ENCODE assay signal across 8 mouse cellular contexts in genomic region chr10:80805925-80806324, GRCm38 (mm10). TPM values are rescaled to one million over a fixed set of nuclear protein-coding genes. Genes with fewer than 3 reads are reported as not detected.
DNase-seq lines count a peak whose midpoint lies in the region; ATAC-seq lines count a peak whose summit lies in the region.

No protein-coding gene starts in this region.

- 21% methylated on average over 3 of the region's 3 CpGs for WGBS in forebrain, embryonic 14.5 days
- WGBS in hindbrain, embryonic 12.5 days = 23% methylated on average over 3 of the region's 3 CpGs

- no peak overlapping the region for H3K4me2 ChIP-seq in forebrain, embryonic 14.5 days (ENCODE audit: low read length)
- H3K4me2 ChIP-seq in hindbrain, embryonic 12.5 days (replicated peaks) = no peak overlapping the region

- H3K9me3 ChIP-seq in forebrain, embryonic 14.5 days (replicated peaks; ENCODE audit: control insufficient read depth, low read length) = no peaks in the 10 kb centered on the region
- H3K9me3 ChIP-seq in hindbrain, embryonic 12.5 days (replicated peaks) = no peaks in the 10 kb centered on the region

- H3K27ac ChIP-seq in forebrain, embryonic 14.5 days (ENCODE audit: low read depth, low read length) = no peak overlapping the region
- H3K27ac ChIP-seq in hindbrain, embryonic 12.5 days = no peak overlapping the region

- DNase-seq in gastrocnemius, adult 18-20 months (ENCODE audit: low spot score) = peak; percentile 82
- DNase-seq in gastrocnemius, postnatal 25 days = no peak
- peak; percentile 83 for DNase-seq in cerebellum, adult 11-12 months
- peak; percentile 51 for DNase-seq in forebrain, embryonic 14.5 days (ENCODE audit: low spot score)
- DNase-seq in layer of hippocampus, postnatal 36 days = peak; percentile 73 to 75
- DNase-seq in lung, postnatal 4 days = peak; percentile 72 to 84
- peak; percentile 76 for DNase-seq in right cerebral cortex, postnatal 25 days

- peaks cover 17% of the 10 kb centered on the region for H3K27me3 ChIP-seq in forebrain, embryonic 14.5 days (replicated peaks; ENCODE audit: control insufficient read depth, insufficient read depth, low read length)
- peaks cover 55% of the 10 kb centered on the region for H3K27me3 ChIP-seq in hindbrain, embryonic 12.5 days

- H3K4me3 ChIP-seq in forebrain, embryonic 14.5 days (ENCODE audit: low read depth, low read length) = no peak overlapping the region
- H3K4me3 ChIP-seq in hindbrain, embryonic 12.5 days = 0 out of 2 replicates have a peak overlapping the region, but pooled peaks have one; percentile 47

- H3K9ac ChIP-seq in forebrain, embryonic 14.5 days (ENCODE audit: low read length) = no peak overlapping the region
- peak overlapping the region; percentile 76; the same call in 1 of the 2 replicates for H3K9ac ChIP-seq in hindbrain, embryonic 12.5 days

- peaks cover 45% of the 10 kb centered on the region for H3K36me3 ChIP-seq in forebrain, embryonic 14.5 days (ENCODE audit: control insufficient read depth, insufficient read depth, low read length)
- peaks cover 46% of the 10 kb centered on the region for H3K36me3 ChIP-seq in hindbrain, embryonic 12.5 days

- ATAC-seq in forebrain, embryonic 14.5 days = 0 out of 2 replicates have a peak, but pooled peaks have one; percentile 21
- ATAC-seq in hindbrain, embryonic 12.5 days (ENCODE audit: low FRiP score) = peak; percentile 31

- H3K4me1 ChIP-seq in forebrain, embryonic 14.5 days (ENCODE audit: control insufficient read depth, insufficient read depth, low read length) = peaks cover 12% of the 10 kb centered on the region
- peaks cover 41% of the 10 kb centered on the region for H3K4me1 ChIP-seq in hindbrain, embryonic 12.5 days

RNA-seq across cellular contexts. Expression of gene Amh, which starts 0.9 kb away (rescaled TPM):
- total RNA-seq in gastrocnemius, adult 18-20 months (2021) = under 1 TPM; 0.31 to 0.32 TPM
- under 1 TPM; 0.20 to 0.21 TPM for total RNA-seq in gastrocnemius, postnatal 25 days (2021)
- polyA plus RNA-seq in forebrain, embryonic 14.5 days (2014; fragmentation: Nextera tagmentation; extraction: Ambion mirVana) = 0.10 TPM in 1 of 2 replicates, not detected in the other
- polyA plus RNA-seq in hindbrain, embryonic 12.5 days (2016; fragmentation: Nextera tagmentation; extraction: Ambion mirVana) = not detected in 2 replicates
- total RNA-seq in layer of hippocampus, postnatal 36 days (2021) = 1 to 10 TPM; 3.9 to 4.2 TPM

RNA-seq across cellular contexts. Expression of gene Jsrp1, which starts 7.4 kb away (rescaled TPM):
- 100 to 1,000 TPM; 448 to 461 TPM for total RNA-seq in gastrocnemius, adult 18-20 months (2021)
- 100 to 1,000 TPM; 395 to 415 TPM for total RNA-seq in gastrocnemius, postnatal 25 days (2021)
- 0.30 and 0.31 TPM in 2 replicates for polyA plus RNA-seq in forebrain, embryonic 14.5 days (2014; fragmentation: Nextera tagmentation; extraction: Ambion mirVana)
- 0.83 and 1.7 TPM in 2 replicates for polyA plus RNA-seq in hindbrain, embryonic 12.5 days (2016; fragmentation: Nextera tagmentation; extraction: Ambion mirVana)
- total RNA-seq in layer of hippocampus, postnatal 36 days (2021) = 1 to 10 TPM; 2.3 to 2.5 TPM

RNA-seq across cellular contexts. Expression of gene Plekhj1, which starts 7.5 kb away (rescaled TPM):
- total RNA-seq in gastrocnemius, adult 18-20 months (2021) = 10 to 100 TPM; 24.3 to 25.8 TPM
- 10 to 100 TPM; 22.4 to 27.3 TPM for total RNA-seq in gastrocnemius, postnatal 25 days (2021)
- 140 and 143 TPM in 2 replicates for polyA plus RNA-seq in forebrain, embryonic 14.5 days (2014; fragmentation: Nextera tagmentation; extraction: Ambion mirVana)
- 139 TPM in 2 replicates for polyA plus RNA-seq in hindbrain, embryonic 12.5 days (2016; fragmentation: Nextera tagmentation; extraction: Ambion mirVana)
- 10 to 100 TPM; 73.8 to 74.5 TPM for total RNA-seq in layer of hippocampus, postnatal 36 days (2021)

RNA-seq across cellular contexts. Expression of gene Sf3a2, which starts 7.9 kb away (rescaled TPM):
- 10 to 100 TPM; 27.3 to 27.6 TPM for total RNA-seq in gastrocnemius, adult 18-20 months (2021)
- total RNA-seq in gastrocnemius, postnatal 25 days (2021) = 10 to 100 TPM; 24.0 to 24.9 TPM
- polyA plus RNA-seq in forebrain, embryonic 14.5 days (2014; fragmentation: Nextera tagmentation; extraction: Ambion mirVana) = 66.6 and 71.7 TPM in 2 replicates
- polyA plus RNA-seq in hindbrain, embryonic 12.5 days (2016; fragmentation: Nextera tagmentation; extraction: Ambion mirVana) = 65.3 and 71.8 TPM in 2 replicates
- 10 to 100 TPM; 43.8 to 47.1 TPM for total RNA-seq in layer of hippocampus, postnatal 36 days (2021)

RNA-seq across cellular contexts. Expression of gene Oaz1, which starts 20.5 kb away (rescaled TPM):
- 100 to 1,000 TPM; 698 to 770 TPM for total RNA-seq in gastrocnemius, adult 18-20 months (2021)
- 100 to 1,000 TPM; 651 to 657 TPM for total RNA-seq in gastrocnemius, postnatal 25 days (2021)
- polyA plus RNA-seq in forebrain, embryonic 14.5 days (2014; fragmentation: Nextera tagmentation; extraction: Ambion mirVana) = 1,568 and 1,701 TPM in 2 replicates
- polyA plus RNA-seq in hindbrain, embryonic 12.5 days (2016; fragmentation: Nextera tagmentation; extraction: Ambion mirVana) = 1,255 and 1,389 TPM in 2 replicates
- total RNA-seq in layer of hippocampus, postnatal 36 days (2021) = 100 to 1,000 TPM; 484 to 486 TPM

Comparison
In these comparisons a context has a peak if more than half of its experiments do, and no peak if none do; other contexts are left out.
1. RNA of gene Jsrp1, which starts 7.4 kb away (total RNA-seq): 448 to 461 TPM in gastrocnemius, adult 18-20 months and 395 to 415 TPM in gastrocnemius, postnatal 25 days; 2.3 to 2.5 TPM in layer of hippocampus, postnatal 36 days; every median in the first group is over 100 times any median in the second.